Mouse (Mus musculus) frontal cortex, adult (tissue): ENCODE measurements around the gene Dus3l.

Experiments used
- ATAC-seq: cut with Nextera tagmentation; 2 replicates; pipeline ENCODE4 v1.9.2; 2017; ENCODE audit warnings: mild to moderate bottlenecking, moderate library complexity, mixed read lengths; ENCODE audit not compliant: low TSS enrichment

Gene Dus3l

GRCm38 (mm10) chr17:56789286-56789685 is 24.7 kb downstream of the Dus3l start:
- no peak for ATAC-seq

DNA sequence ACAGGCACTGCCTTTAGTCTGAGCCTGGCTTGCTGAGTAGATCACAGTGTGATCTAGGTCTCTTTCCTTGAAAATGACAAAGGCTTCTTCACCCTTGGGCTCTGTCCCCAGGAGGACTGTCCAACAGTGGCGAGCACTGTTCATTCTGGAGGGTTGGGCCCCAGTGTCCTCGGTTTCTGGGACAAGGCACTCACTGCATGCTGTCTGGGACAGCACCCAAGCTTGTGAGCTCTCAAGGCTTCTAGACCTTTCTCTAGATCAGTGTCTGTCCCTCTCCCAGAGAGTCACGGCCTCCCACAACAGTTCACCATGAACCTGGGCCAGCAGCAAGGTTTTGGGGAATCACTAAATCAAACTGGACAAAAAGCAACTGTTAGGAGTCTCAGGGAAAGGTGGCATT is 28.0 kb downstream of the Dus3l start:
- ATAC-seq = no peak

GRCm38 (mm10) chr17:56793614-56794319 is 29.2 kb downstream of the Dus3l start:
- no peak for ATAC-seq

- no peak for ATAC-seq
Measured at GRCm38 (mm10) chr17:56799276-56799675, 34.7 kb downstream of the Dus3l start.

DNA sequence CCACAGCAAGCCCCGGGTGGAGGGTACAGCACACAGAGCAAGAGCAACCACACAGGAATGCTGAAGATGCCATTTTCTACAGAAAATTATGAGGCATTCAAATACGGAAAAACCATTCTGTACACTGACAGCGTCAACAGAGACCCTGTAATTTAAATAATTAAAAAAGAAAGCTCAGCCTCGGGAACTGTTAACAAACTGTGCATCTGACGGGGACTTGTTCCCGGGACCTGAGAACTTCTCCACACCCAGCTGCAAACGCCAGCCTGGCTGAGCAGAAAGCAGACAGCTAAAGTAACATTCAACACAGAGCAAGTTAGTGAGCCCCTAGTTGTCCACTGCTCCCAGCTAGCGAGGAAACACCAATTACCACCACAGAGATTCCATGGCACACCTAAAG is 37.5 kb downstream of the Dus3l start:
- ATAC-seq = no peak

GRCm38 (mm10) chr17:56804952-56805351 is 40.4 kb downstream of the Dus3l start:
- ATAC-seq = no peak

DNA sequence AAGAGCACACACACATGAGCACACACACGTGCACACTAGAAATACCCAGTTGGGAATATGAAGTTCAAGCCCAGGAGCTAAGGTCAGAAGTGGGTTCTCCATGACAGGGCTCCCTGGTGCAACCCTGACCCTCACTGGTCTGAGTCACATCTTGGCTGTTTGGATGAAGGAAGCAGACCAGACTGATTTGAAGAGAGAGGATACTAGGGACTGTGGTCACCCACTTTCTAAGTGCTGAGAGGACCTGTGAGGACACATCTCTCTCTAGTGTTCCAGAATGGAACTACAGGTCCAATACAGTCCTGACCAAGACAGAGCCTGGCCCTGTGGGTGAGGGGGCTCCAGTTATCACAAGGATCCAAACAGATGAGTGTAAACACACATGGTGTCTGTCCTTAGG is 41.2 kb downstream of the Dus3l start:
- no peak for ATAC-seq

GRCm38 (mm10) chr17:56808518-56808917 is 44.0 kb downstream of the Dus3l start:
- ATAC-seq = peak; percentile 97

DNA sequence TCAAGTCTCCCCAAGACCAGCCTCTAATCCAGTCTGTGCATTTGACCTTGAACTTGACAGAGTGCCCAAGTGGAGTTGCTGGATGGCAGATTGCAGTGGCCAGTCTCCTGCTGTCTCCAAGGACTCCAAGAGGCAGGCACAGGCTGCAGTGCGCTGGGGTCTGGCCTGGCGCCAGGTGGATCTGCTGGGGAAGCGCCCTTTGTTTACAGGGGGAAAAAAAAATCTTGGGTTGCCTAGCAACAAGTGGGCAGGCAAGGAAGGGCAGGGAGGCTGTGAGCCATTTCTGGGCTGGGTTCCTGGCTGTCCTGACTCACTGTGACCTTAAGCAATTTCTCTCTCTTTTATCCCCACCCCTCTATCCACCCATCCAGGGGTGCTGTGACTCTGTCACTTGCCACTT is 45.7 kb downstream of the Dus3l start:
- no peak for ATAC-seq

- ATAC-seq = peak; percentile 90
Measured at GRCm38 (mm10) chr17:56814316-56815056, 49.9 kb downstream of the Dus3l start.

DNA sequence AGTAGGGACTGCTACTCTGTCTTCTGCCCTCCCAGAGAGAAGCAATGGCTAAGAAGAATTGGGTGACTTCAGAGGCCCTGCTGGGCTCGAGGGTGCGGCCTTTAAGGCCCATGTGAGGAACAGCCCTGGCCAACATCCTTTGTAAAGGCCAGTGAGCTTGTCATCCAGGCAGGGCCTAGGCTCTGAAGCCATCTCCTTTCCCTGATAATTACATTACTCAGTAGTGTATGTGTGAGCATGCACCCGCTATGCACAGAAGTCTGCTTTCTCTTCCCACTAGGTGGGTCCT is 50.4 kb downstream of the Dus3l start:
- ATAC-seq = no peak

- ATAC-seq = no peak
Measured at GRCm38 (mm10) chr17:56818067-56818636, 53.6 kb downstream of the Dus3l start.

- ATAC-seq = no peak
Measured at GRCm38 (mm10) chr17:56819032-56819545, 54.5 kb downstream of the Dus3l start.
